In the genomic region with DNA sequence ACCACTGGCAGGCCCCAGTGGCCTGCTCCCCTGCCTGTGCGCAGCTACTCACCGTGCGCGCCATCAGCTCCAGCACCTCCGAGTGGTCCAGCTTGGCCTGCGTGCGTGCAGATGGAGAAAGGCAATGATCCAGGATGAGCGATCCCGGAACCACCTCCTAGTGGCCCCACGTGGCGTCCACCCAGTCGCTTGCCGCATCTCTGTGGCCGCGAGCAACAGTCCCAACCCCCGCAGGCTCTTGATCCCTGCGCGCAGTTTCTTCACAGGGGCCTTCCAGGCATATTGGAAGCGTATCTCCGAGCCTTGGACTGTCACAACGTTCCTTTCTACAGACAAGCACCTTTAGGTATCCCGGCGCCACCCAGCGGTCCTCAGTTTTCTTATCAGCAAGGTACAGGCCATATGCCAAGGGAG, we compare ENCODE assay signal across 1 mouse cellular context.
TF ChIP-seq lines count a peak whose summit lies in the region.

No protein-coding gene starts in this region.

TF ChIP-seq in CH12.LX, 34 proteins besides CTCF, POLR2A, EP300 and RAD21 (continued from another document):
- TF ChIP-seq JUN (IDR thresholded peaks at IDR 0.05; ENCODE audit: insufficient read depth, low read depth, low read length) (no peak), MAZ (IDR thresholded peaks at IDR 0.05; ENCODE audit: low read depth, low read length) (no peak), CHD1 (IDR thresholded peaks at IDR 0.05; ENCODE audit: low read depth, low read length) (no peak), UBTF (IDR thresholded peaks at IDR 0.05; ENCODE audit: low read depth, low read length) (no peak), ZC3H11A (IDR thresholded peaks at IDR 0.05; ENCODE audit: low read depth, low read length) (no peak), PAX5 (IDR thresholded peaks at IDR 0.05; ENCODE audit: low read length) (no peak), ZKSCAN1 (IDR thresholded peaks at IDR 0.05; ENCODE audit: borderline replicate concordance, low read depth, low read length) (no peak), ELF1 (IDR thresholded peaks at IDR 0.05; ENCODE audit: low read depth, low read length) (no peak), MXI1 (IDR thresholded peaks at IDR 0.05; ENCODE audit: low read depth, low read length) (no peak), ETS1 (conservative IDR thresholded peaks at IDR 0.05; ENCODE audit: low read depth, low read length) (no peak), ZNF384 (IDR thresholded peaks at IDR 0.05; ENCODE audit: low read depth, low read length) (no peak), MAX (IDR thresholded peaks at IDR 0.05; ENCODE audit: low read length) (no peak)
